Mouse (Mus musculus) megakaryocyte, embryonic 14.5 days (primary cell): ENCODE measurements around the gene Npvf.

Experiments
- FLI1 ChIP-seq: IDR thresholded peaks from 2 replicates; pipeline ENCODE4 v1.6.1; 2012; ENCODE audit warnings: low read length, inconsistent platforms, mixed read lengths
- GATA1 ChIP-seq: IDR thresholded peaks from 3 replicates; pipeline ENCODE4 v1.6.1; 2012; ENCODE audit warnings: mixed read lengths, low read length, inconsistent platforms, borderline replicate concordance

GRCm38 (mm10) chr6:50661729-50662128 is 7.5 kb upstream of the Npvf start:
- no peak for TF ChIP-seq GATA1
- no peak for TF ChIP-seq FLI1
